Mouse (Mus musculus) naive thymus-derived CD4-positive, alpha-beta T cell, adult 2 months (primary cell): ENCODE data around the gene Cwc27.

ENCODE experiments used
- DNase-seq: peaks from one replicate; pipeline ENCODE4 v3.0.0-alpha.2; 2011; ENCODE audit warnings: low read depth

Gene Cwc27

DNA sequence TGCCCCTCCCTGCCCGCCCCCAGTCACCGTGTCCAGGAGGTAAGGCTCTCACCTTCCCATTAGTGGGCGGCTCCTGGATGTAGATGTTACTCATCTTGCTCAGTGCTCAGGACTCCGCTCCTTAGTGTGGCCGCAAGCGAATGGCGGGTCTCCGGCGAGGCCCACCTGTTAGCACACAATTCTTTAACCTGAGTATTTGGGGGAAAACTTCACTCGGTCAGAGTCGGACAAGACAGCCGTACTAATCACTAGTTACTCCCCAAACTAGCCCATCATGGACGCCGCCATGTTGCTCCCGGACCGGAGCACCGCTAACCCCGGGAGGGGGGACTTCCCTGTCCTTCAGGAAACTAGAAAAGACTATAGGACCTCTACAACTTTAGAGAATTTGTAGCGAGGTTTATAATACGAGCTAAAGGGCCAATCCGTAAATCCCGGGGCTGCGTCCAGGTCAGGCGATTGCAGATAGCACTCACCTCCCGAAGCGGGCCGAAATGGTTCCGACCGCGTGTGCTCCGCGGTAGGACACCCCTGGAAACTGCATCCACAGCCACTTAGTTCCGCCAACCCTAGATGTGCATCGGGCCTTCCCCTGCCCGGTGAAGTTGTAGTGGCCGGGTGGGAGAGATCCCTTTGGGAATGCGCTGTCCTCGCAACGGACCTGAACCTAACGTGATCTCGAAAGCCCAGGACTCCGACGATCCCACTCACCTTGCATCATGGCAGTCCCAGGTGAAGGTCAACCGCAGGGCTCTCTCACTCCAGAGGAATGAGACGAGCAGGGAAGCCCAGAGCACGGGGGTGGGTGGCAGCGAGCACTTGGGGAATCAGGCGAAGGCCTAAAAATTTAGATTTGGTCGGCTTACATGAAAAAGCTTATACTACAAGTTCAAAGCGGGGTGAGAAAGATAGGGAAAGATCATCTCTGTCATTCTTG, at the start of gene Cwc27:
Gene Cwc27, minus strand, starts transcription at position 508 of the 937 bp plus-strand sequence.
- peak; percentile 96 for DNase-seq

DNA sequence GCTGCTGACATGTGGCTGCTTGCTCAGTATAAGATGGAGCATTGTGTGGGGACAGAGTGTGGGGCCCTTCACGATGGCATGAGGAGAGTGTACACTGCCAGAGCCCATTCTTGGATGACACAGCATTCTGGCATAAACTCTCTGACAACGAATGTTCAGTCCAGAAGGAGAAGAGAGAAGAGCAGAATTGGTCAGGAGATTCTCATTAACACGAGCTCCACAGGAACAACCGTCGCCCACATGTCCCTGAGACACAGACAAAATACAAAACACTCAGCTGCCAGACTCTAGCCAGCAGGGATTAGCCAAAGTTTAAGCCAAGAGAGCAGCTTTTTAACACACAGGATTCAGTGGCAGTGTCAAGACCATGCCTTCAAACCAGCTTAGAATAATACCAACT, 49.8 kb upstream of the Cwc27 start:
- no peak for DNase-seq

DNA sequence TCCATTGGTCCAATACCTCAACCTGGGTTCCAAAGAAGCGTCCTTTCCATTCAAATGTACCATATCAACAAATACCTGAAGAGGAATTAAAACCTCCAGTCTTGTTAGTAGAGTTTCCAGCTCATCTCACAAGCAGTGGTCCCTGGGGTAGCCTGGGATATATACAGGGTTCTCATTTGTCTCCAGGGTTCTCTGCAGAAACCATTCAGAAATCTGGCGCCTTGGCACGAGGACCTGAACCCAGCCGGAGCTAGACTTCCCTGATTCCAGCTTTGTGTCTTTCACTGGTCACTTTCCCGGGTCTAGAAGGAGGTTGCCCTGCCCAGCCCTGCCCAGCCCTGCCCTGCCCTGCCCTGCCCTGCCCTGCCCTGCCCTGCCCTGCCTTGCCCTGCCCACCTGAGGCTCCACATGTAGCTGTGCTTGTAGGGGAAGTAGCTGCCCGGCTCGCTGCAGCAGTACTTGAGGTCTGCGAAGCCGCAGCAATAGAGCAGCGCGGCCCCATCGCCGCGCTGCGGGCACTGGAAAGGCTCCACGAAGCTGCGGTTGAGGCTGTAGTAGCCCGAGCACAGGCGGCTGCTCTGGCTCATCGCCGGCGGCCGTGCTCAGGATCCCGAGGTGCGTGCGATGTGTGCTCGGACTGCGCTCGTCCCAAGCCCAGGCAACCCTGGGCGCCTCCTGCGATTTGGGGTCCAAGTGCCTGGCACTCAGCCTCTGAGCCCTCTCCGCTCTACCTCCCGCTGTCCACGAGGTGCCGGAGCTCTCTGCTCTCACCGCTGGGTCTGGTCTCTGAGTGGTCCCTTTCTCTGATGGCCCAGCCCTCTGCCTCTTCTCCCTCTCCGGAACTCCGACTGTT, 46.4 kb upstream of the Cwc27 start, which contains the start of gene Shisal2b:
Gene Shisal2b, minus strand, starts transcription at position 767 of the 853 bp plus-strand sequence.
- no peak for DNase-seq

DNA sequence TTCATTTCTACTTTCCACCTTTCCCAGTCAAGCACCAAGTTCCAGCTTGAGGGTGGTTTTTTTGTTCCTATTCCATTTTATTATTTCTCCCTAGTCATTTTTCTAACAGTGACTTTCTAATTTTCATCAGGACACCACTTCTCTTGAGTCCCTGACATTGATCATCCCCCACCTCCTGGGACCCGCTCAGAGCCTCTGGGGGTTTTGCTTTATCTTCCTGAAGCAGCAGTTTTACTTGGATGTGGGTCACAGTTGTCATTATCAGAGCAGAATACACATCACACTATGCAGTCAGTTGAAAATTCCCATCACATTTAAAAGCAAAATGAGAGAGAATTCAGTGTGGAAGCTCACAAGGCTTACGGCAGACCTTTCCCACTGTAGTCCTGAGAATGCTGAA, 36.7 kb upstream of the Cwc27 start:
- no peak for DNase-seq

DNA sequence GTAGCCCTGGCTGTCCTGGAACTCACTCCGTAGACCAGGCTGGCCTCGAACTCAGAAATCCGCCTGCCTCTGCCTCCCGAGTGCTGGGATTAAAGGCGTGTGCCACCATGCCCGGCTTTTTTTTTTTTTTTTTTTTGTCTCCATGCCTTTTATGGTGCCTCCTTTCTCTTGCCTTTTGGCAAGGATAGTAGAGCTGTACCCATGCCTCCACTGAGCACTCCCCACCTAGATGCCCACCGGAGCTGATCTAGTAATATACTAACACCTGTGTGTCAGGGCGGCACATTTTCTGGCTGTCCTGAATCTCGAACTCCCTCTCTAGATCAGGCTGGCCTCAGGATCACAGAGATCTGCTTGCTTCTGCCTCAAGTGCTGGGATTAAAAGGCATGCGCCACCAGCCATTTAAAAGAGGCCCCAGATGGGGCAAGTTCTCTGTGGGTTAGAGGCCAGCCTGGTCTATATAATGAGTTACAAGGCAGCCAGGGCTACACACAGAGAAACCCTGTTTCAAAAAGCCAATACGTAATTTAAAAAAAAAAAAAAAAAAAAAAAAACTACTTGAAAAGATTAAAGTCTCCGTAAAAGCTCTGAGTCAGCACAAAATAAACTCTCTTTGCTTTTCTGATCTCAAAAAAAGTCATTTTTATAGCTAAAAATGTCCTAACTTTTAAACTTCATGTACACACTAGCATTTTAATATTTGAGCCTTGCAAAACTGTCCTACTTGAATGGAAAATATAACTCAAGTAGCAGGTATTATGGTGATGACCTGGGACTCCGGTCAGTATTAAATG, 26.6 kb upstream of the Cwc27 start:
- DNase-seq, result no peak

DNA sequence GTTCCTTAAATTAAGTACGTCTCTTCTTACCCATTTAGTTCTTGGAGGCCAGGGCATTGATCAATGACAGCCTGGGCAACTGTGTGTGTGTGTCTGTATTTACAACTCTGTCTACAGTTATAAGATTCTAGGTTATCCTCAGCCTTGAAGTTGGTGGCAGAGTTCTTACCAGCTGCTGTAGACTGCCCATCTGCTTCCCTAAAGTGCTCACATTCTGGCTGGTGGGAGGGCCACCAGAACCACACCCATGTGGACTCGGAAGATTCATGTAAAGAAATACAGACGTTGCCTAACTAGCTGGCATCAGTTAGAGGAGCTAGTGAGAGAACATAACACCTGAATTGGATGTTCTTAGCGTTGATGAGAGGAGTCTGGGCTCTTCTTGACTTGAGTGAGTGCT, 25.0 kb upstream of the Cwc27 start:
- no peak for DNase-seq

DNA sequence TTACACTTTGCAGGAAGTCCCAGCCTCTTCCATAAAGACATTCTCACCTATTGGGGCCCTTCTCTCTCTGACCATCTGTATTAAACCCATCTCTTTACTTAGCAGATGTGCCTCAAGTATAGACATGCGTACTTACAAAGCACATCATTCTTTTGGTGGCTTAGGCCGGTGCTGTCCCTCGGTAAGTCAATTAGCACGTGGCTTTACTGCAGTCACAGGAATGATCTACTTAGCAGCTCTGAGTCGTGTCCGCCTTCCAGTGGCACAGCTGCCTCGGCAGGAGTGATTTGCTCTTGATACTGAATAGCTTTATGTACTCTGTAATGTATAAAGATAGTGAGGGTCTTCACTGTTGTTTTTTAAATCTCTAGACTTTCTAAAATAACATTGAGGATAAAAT, 20.7 kb upstream of the Cwc27 start:
- no peak for DNase-seq

DNA sequence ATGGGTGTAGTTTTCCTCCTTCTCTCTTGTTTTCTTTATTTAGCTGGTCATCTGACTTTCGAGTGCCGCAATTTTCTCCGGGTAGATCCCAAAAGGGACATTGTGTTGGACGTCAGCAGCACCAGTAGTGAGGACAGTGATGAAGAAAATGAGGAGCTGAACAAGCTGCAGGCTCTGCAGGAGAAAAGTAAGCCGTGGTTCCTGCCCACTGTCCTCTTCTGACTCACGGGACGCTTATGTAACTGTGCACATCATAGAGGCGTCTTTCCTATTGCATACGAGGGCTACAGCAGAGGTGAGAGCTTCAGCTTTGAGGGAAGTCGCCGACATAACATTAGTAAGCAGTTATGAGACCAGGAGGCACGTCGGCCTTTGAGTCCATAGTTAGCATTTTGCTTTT, 15.9 kb upstream of the Cwc27 start:
- DNase-seq, result no peak

DNA sequence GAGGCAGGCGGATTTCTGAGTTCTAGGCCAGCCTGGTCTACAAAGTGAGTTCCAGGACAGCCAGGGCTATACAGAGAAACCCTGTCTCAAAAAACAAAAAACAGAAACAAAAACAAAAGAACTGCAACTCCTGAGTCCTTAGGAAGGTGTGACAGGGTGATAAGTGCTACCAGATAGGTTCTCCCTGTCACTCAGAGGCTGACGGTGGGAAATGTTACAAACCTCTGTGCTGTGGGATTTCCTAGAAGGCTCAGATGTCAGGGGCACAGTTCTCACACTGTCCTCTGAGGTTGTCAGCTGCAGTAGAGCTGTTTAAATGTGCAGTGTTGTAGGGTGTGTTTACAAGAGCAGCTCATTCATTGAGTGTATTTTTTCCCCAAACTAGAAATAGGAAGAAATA, 8.5 kb upstream of the Cwc27 start:
- DNase-seq, result no peak

DNA sequence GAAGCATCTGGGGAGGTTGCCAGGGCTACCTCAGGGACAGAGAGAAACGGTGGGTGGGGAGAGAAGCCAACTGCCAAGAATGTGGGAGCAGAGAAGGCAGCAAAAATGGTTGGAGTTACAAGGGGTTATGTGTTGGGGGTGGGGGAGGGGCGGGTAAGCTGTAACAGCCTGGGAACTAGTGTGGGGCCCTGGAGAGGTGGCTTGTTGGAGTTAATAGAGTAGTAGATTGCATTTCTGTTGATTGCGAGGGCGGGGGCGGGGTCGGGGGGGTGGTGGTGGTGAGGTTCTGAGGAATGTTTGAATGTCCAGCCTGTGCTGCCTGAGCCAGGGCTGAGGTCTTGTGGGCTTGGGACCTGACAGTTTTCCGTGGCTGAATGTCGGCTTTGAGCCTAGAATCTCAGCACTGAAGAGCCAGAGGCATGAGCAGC, 5.5 kb upstream of the Cwc27 start:
- DNase-seq, result no peak

DNA sequence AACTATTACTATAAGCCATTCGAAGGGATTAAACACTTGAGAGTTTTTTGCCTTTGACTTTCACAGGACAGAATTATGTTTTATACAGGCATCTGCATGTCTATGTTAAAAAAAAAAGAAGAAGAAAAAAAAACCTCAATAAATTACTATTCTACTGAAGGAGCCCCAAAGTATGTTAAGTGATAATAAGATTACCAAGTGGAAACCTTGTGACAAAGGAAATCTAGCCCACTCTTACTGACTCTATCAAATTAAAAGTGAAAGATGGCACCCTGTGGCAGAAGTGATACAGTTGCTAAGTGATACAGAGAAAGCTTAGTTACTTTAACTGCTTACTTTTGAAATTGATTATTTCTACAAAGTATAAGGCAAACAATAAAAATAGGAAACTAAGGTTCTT, 5.0 kb upstream of the Cwc27 start:
- no peak for DNase-seq

DNA sequence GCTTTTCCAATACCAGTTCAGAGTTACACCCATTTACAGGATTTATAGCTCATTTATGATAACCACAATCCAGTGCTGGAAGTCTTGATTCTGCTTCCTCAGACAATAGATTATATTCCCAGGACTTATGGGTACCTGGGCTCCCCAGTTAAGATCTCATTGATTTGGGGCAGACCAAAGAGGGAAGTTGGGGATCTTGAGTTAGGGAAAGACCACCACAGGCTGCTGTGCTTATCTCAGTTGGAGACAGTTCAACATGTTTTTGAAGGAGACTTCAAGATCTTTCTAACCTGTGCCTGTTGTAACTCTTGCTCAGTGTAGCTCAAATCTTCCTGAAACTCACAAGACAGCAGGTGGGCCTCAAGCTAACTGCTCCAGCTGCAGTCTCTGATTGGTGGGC, 4.2 kb upstream of the Cwc27 start:
- DNase-seq, result no peak

DNA sequence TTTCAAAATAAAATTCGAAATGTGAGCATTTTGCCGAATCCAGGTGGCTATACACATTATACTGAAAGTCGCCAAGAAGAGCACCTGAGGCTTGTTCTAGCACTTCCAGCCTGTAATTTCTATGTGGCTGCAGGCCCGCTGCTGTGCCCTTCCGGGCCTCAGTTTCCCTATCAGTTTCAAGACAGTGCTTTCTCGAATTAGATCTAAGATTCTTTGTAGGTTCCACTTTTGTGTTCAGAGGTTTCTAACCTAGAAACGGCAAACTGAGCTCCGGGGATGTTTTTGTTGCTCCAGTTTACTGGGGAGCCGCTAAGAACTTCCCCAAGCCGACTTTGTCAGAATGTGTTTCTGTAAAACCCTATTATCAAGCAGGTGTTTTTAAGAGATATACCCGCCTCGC, 754 bp upstream of the Cwc27 start:
- no peak for DNase-seq

DNA sequence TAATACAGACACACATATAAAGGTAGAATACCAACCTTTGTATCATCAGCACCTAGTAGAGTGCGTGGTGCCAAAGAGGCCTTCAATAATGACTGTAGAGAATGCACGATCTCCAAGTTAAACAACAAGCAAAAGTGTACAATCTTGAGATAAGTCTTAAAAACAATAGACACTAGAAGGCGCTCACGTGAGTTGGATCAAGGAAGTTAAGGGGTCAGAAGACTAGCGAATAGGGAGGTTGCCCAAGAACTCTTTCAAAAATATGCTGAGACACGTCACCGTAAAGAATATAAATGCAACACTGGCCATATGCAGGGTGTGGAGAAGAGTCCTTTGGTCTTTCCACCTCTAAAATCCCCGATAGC, 690 bp downstream of the Cwc27 start:
- no peak for DNase-seq

DNA sequence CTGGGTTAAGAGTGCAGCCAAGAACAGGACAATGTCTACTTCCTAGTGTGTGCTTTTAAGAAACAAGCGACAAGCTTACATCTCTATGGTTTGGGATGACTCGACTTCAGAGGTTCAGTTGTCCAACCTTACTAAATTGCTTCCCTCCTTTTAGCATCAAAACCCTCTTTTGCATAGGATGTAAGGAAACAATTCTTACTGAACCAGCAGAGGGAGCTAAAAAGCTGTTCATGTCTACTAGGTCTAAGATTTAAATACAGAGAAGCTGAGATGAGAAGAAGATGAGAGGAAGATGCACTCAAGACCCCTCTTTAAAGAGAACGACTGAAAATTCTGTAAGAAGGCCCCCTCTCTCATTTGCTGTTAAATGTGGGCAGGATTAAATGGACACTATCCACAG, 11.3 kb downstream of the Cwc27 start:
- DNase-seq, result peak; percentile 65

DNA sequence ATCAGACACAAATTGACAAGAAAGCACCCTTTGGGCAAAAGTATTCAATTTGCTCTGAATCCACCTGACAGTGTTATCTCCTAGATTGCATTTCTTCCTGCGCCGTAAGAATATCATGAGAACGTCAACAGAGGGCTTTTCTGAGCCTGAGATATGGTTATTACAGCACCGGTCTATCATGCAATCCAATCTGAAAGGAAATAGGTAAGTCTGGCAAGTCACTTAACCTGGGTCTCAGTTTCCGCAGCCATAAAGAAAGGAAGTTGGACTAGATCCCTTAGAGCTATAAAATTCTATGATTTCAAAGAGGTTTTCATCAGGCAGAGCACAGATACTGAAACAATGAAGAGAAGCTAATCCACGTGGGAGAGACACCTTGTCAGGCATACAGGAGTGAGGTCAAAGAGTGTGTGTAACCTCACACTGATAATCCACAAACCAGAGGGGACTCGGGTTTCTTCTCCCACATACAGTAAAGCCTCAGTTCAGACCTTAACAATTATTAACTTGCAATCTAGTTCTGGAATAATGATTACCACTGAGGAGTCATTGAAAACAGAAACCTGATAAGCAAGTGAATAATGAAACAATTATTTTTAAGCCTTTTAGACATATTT, 17.3 kb downstream of the Cwc27 start:
- no peak for DNase-seq

DNA sequence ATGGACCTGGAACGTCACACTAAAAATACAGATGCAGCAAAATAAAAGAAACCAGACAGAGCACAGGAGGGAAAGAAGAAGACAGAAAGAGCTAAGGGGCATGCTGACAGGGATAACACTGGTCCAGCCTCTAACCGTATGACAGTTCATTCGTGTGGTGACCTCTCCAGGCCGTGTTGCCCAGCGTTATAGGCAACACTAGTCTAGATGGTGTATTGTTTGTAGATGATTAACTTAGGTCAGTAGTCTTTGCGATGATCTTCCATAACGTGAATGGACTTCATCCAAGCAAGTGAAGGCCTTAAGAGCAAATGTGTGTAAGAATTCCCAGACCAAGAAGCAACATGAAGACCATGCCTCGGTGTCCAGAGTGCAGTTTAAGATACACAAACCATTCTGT, 17.9 kb downstream of the Cwc27 start:
- no peak for DNase-seq

DNA sequence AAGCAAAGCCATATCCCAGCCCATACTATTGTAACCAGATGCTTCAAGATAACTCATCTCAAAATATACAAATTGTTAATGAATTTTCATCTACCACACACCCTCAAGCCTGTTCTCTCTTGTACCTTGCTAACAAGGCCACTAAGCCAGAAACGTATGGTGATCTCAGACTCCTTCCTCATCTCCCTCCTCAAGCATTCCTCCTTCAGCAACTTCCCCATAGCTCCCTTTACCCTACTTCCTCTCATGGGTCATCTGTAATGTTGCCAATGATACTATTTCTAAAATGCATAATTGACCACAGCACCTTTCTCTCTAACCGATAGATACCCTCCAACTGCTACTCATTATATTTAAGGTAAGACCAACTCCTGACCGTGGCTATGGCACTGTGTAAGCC, 22.5 kb downstream of the Cwc27 start:
- no peak for DNase-seq

DNA sequence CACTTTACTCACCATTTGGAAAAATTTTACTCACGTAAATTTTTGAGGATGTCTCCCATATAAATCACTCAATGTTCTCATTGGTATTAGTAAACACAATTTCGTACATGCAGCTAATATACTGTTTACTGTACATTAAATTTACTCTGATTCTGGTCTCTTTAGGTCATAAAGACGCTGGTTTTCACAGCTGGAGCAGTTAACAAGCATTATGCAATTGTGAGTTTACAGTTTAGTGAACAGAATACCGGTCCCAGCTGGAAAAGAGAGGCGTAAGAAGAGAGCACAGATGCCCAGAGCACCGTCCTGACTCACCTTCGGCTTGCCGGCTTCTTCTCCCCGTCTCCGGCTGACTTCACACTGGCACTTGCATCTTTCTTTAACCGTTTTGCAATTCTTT, 24.8 kb downstream of the Cwc27 start, which contains the start of gene Srek1ip1:
Gene Srek1ip1, plus strand, starts transcription at position 301 of the 400 bp plus-strand sequence.
- no peak for DNase-seq

DNA sequence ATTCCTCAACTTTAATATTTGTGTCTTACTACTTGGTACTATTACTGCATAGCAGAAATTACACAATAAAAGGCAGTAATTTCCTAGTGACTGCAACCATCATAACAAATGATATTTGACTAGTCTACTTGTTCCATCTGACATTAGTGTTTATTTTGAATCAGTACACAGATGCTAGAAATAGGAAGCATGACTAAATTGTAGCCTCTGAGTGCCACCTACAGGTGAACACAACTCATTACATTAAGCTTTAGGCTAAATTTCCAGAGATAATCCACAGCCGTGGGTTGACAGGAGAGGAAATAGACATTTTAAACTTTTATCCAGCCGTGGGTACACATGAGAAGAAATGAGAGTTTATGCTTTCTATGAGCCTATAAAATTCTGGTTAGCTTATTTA, 27.3 kb downstream of the Cwc27 start:
- peak; percentile 74 for DNase-seq

DNA sequence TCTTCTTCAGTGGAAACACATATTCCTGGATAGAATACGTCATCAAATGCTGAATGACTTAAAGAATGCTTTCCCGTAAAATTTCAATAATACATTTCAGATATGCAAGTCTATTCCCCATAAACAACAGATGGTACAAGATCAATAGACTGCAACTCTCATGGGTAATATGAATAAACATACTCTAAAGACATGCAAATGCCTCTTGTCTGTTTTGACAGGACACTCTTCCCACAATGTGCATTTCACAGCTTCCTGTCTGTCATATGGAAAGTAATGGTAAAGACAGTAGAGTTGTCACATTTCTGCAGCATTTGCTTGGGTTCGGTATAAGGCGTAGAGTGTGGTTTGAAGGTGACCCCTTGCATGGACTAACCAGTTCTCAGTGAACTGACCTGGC, 29.7 kb downstream of the Cwc27 start:
- no peak for DNase-seq
